Mouse (Mus musculus) embryo, embryonic 10.5 days (tissue): ENCODE data around the gene Arhgef11.

Source experiments
- DNase-seq: peaks from one replicate; pipeline ENCODE4 v3.0.0-alpha.2; 2015; ENCODE audit warnings: low spot score

The Arhgef11 gene

GRCm38 (mm10) chr3:87761408-87762375 lies 144.3 kb downstream of the Arhgef11 start:
- DNase-seq: peak; percentile 58

- no peak for DNase-seq
These were observed 145.8 kb downstream of the Arhgef11 start for GRCm38 (mm10) chr3:87763202-87763601.

- peak; percentile 55 for DNase-seq
These were observed 146.4 kb downstream of the Arhgef11 start for GRCm38 (mm10) chr3:87763683-87764289.

GRCm38 (mm10) chr3:87764506-87764905 lies 147.1 kb downstream of the Arhgef11 start:
- DNase-seq: no peak

DNA sequence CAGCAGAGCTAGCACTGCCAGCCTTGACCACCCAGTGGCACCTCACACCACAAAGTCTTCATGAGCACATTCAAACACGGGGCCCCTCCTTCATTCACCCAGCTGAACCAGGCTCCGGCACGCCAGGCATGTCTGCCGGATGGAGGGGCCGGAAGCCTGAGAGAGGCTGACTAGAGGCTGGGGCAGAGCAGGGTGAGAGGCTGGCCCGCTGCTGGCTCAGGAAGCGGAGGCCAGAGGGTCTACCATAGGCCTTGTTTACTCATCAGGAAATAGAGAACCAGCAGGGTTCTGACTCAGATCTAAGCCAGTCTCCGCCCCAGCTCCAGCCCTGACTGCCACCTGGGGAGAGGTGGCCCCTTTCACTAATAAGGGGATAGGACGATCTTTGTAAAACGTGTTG lies 147.7 kb downstream of the Arhgef11 start:
- DNase-seq: peak; percentile 61

- no peak for DNase-seq
These were observed 148.4 kb downstream of the Arhgef11 start for GRCm38 (mm10) chr3:87765631-87766283.

DNA sequence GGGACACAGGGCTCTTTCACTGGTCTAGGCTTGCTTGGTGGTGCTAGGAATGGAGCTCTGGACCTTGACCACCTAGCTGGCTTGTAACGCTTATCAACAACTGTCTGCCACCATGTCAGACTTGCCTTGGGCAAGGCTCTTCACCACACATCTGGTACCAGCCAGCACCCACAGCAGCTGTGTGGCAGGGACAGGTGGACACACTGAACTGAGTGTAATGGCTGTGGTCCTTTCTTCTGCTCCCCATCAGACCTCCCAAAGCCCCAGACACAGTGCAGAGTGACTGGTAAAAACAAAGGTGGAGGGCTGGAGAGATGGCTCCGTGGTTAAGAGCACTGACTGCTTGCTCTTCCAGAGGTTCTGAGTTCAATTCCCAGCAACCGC lies 148.9 kb downstream of the Arhgef11 start:
- DNase-seq: no peak

DNA sequence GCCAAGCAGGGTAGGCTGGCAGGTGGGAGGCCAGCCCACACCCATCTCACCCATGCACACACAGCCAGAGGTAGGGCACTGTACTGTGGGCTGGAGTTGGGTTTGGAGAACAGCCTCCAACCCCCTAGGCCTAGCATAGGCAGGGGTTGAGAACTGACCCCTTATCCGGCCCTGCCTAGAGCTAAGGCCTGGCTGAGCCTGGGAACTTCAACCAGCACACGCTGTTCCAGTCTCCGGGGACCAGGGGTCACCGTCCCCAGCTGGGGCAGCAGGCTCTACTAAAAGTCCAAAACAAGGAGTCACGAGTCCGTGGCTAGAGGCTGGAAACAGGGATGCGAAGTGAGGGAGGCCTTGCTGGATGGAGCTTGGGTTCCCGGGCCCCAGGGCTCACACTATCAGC lies 150.4 kb downstream of the Arhgef11 start:
- no peak for DNase-seq

DNA sequence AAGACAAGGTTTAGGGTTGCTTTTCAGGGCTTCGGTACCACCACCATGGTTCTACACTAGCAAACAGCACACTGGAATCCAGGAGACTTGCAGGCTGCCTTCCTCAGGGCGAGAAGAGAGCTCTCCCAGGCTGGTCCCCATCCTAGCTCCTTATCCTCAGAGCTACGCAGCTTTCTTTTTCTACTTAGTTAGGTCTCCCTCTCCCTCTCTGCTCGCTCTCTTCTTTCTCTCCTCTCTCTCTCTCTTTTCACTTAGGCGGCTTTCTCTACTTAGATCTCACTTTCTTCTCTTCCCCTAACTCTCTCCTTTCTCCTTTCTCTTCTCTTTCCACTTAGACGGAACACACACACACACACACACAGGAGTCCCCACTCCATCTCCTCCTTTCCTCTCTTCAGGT lies 151.1 kb downstream of the Arhgef11 start:
- no peak for DNase-seq

DNA sequence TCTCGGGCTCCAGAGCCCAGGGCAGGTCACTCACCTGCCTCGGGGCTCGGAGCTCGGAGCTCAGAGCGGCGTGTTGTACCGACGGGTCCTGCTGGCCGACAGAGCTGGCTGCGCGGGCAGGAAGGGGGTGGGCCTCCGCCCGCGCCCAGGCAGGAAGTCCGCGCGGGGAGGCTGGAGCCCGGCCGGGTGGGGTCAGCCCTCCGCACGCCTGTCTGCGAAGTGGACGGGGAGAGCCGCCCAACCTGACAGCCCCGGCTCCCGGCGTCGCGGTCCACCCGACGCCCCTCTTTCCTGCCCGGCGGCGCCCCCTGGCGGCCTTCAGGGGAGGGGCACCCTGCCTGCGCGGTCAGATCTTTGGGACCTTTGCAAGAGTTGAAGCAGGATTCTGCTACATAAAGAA lies 151.5 kb downstream of the Arhgef11 start:
- peak; percentile 83 for DNase-seq

GRCm38 (mm10) chr3:87769506-87769905 lies 152.1 kb downstream of the Arhgef11 start:
- DNase-seq: no peak

GRCm38 (mm10) chr3:87770280-87770679 lies 152.9 kb downstream of the Arhgef11 start:
- peak; percentile 87 for DNase-seq

DNA sequence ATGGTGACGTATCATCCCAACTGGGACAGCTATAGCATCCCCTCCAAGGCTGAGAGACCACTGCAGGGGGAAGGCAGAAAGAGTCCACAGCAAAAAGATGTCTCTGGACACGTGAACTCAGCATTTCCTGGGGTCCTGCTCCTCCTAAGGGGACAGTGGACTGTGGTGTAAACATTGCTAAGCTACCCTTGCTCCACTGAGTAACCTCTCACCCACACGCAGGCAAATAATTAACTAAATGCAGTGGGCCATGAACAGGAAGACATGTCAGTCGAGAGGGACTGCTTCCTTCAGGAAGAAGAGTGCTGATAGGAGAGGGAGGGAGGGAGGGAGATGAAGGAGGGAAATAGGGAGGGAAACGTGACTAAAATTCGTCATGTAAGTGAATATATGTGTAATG lies 153.7 kb downstream of the Arhgef11 start:
- no peak for DNase-seq

DNA sequence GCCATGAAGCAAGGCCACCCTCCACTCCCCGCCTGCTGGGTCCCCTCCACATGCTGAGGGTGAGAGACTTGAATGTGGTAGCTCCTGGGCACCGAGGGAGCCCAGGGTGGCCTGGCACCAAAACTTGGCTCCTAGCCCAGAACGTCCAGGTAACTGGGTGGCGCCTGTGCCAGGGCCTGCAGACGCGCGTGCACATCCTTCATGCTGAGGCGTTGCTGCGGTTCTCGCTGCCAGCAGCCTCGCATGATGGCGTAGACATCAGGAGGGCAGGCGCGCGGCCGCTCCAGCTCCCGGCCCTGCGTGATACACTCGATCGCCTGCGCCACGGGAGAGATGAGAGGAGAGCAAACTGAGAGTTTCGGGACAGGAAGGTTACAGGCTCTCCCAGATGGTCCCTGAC lies 160.9 kb downstream of the Arhgef11 start:
- DNase-seq: no peak

GRCm38 (mm10) chr3:87779086-87779485 lies 161.7 kb downstream of the Arhgef11 start:
- no peak for DNase-seq

DNA sequence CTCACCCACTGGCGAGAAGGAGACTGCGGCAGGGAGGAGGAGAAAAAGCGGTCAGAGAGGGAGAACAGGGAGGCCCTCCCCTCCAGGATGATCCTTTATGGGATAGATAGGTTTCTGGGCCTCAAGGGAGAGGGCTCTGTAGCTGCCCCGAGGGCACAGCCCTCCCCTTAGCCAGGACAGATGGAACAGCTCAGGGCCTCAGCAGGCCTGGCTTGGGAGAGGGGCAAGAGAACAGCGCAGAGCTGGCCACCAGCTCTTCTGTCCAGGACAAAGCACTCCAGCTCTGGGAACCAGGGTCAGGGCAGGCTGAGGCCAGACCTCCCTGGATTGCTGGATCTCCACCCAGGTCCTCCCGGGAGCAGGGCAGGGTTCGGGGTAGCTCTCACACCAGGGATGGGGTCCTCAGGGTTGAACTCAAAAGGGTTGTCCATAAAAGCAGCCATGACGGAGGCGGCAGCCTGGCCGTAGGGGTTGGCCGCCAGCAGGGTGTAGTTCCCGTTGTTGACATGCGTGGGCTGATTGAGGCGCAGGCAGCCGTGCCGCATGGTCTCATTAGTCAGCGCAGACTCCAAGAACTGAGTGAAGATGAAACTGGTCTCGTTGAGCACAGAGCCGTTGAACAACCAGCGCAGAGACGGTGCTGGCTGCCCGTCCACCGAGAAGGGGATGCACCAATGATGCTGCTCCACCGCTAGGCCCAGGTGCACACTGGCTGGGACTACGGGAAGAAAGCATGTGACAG lies 166.1 kb downstream of the Arhgef11 start:
- DNase-seq: no peak

DNA sequence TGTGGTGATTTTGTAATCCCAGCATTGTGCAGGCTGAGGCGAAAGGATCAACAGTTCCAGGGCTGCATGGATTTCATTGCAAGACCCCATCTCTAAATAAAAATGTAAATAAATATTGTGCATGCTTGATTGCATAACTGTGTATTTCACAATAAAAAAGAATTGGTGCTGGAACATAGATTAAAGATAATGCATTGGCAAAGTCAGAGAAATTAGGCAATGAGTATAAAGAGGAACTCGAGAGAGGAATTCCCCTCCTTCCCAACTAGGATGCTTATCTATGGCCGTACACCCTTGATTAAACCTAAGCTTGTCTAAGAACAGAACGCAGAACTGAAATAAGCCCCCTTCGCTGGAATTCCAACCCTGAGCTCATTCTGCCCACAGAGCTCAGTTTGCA lies 167.8 kb downstream of the Arhgef11 start:
- DNase-seq: no peak

DNA sequence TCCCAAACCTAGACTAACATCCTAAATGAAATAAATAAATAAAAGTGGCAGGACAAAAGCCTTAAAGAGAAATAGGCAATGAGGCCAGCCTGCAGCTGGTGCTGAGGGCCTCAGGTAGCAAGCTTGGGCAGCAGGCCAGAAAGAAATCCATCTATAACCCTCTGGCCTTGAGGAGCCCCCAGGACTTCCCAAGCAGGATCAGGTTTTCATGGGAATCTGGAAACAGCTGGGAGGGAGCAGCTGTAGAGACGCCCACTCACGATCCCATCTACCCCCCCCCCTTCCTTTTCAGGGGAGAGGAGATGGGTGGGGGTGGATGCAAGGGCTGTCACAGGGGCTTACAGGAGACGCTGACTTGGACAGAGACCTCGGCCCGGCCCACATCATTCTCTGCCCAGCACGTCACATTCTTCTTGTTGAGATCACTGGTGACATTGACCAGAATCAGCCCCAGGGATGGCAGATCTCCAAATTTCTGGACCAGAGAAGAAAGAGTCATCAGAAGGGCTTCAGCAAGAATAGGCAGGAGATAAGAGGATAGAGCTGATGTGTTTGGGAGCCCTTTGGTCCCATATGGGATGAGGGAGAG lies 168.4 kb downstream of the Arhgef11 start:
- DNase-seq: no peak
